Mouse (Mus musculus) limb, embryonic 11.5 days (tissue): Measurements from ENCODE around the gene Duoxa1. TPM values are rescaled to one million over a fixed set of nuclear protein-coding genes. Genes with fewer than 3 reads are reported as not detected.

Experiments used
- ATAC-seq: fragments of 200-750 bp; cut with Nextera tagmentation; 2 replicates; pipeline ENCODE4 v1.8.0; 2017; ENCODE audit warnings: low read depth; ENCODE audit not compliant: insufficient number of reproducible peaks, low FRiP score, low TSS enrichment
- DNase-seq: peaks from one replicate; pipeline ENCODE4 v3.0.0-alpha.2; 2015; ENCODE audit warnings: low spot score
- H3K27ac ChIP-seq: fragments of 300-500 bp; sonication (generic); replicated peaks from 2 replicates; pipeline ENCODE4 v1.5.1; 2014; ENCODE audit warnings: low read depth, mild to moderate bottlenecking, low read length
- H3K27me3 ChIP-seq: fragments of 300-500 bp; sonication (generic); 2 replicates; pipeline ENCODE4 v1.6.1; 2014; ENCODE audit warnings: mild to moderate bottlenecking, low read length, mixed read lengths; ENCODE audit not compliant: control insufficient read depth, insufficient read depth
- H3K36me3 ChIP-seq: fragments of 300-500 bp; sonication (generic); 2 replicates; pipeline ENCODE4 v1.6.1; 2014; ENCODE audit warnings: mild to moderate bottlenecking, low read length, moderate library complexity, mixed read lengths; ENCODE audit not compliant: control insufficient read depth, insufficient read depth
- H3K4me1 ChIP-seq: fragments of 300-500 bp; sonication (generic); 2 replicates; pipeline ENCODE4 v1.6.1; 2014; ENCODE audit warnings: low read length, mixed read lengths; ENCODE audit not compliant: control insufficient read depth, insufficient read depth
- H3K4me2 ChIP-seq: fragments of 300-500 bp; sonication (generic); 2 replicates; pipeline ENCODE4 v1.6.1; 2014; ENCODE audit warnings: low read depth, mild to moderate bottlenecking, moderate library complexity; ENCODE audit not compliant: severe bottlenecking
- H3K4me3 ChIP-seq: fragments of 300-500 bp; sonication (generic); 2 replicates; pipeline ENCODE4 v1.5.1; 2014; ENCODE audit warnings: low read depth, low read length
- H3K9ac ChIP-seq: fragments of 300-500 bp; sonication (generic); 2 replicates; pipeline ENCODE4 v1.6.1; 2014; ENCODE audit warnings: mild to moderate bottlenecking, low read length
- H3K9me3 ChIP-seq: fragments of 300-500 bp; sonication (generic); 2 replicates; pipeline ENCODE4 v1.6.1; 2016; ENCODE audit warnings: low read length; ENCODE audit not compliant: control insufficient read depth
- WGBS: fragments of 180-500 bp; shearing (Covaris S2); extraction: QIAGEN DNeasy Blood & Tissue Kit; methylation state at CpG from one replicate; pipeline ENCODE4 v1.1.7; 2014; 5-methylcytosine and 5-hydroxymethylcytosine counted together
- polyA plus RNA-seq: library from polyadenylated mRNA; unstranded; fragments of >200 nt; fragmentation: Nextera tagmentation; extraction: Ambion mirVana; gene quantifications from 2 replicates; pipeline ENCODE4 v1.2.1, GENCODE M21; 2014

Gene Duoxa1
- polyA plus RNA-seq, 1 experiment from 2014 or later: 0.72 TPM

GRCm38 (mm10) chr2:122297271-122298095, 16.0 kb downstream of the Duoxa1 start:
- Histone ChIP-seq H3K27me3 (peaks cover 80% of the 10 kb centered on the region), H3K4me3 (peak overlapping the region; percentile 5; the same call in 1 of the 2 replicates), H3K9me3 (no peaks in the 10 kb centered on the region), H3K9ac (no peak overlapping the region), H3K4me2 (no peak overlapping the region), H3K4me1 (peaks cover 8% of the 10 kb centered on the region; the same call in 1 of the 2 replicates), H3K36me3 (no peaks in the 10 kb centered on the region), H3K27ac (no peak overlapping the region)
- under 1% methylated on average over 35 of the region's 35 CpGs for WGBS
- DNase-seq (peak; percentile 47), ATAC-seq (no peak)

DNA sequence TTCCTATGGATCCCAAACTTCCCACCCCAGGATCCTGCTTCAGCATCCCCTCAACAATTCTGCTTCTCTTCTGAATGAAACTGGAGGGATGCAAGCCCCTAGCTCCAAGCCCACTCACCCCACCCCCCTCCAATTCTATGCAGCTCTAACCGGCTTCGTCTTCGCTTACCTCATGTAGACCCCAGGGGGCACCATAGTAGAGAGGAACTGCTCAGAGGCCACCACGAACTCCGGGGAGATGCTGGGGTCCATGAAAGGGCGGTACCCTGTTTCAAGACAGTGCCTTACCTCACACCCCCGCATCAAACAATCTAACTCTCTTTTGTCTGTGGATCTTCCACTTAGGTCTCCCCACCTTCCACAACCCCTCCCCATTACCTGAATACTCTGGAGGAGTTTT, 18.6 kb downstream of the Duoxa1 start:
- H3K27me3 ChIP-seq: peaks cover 54% of the 10 kb centered on the region
- ATAC-seq (no peak), DNase-seq (no peak)
- WGBS: 2% methylated on average over 7 of the region's 7 CpGs
- H3K4me3 ChIP-seq: no peak overlapping the region
- no peak overlapping the region for H3K27ac ChIP-seq
- H3K9me3 ChIP-seq: no peaks in the 10 kb centered on the region
- H3K4me1 ChIP-seq: peaks cover 4% of the 10 kb centered on the region; the same call in 1 of the 2 replicates
- H3K9ac ChIP-seq: no peak overlapping the region
- H3K4me2 ChIP-seq: no peak overlapping the region
- no peaks in the 10 kb centered on the region for H3K36me3 ChIP-seq

- no peak for ATAC-seq
- no peaks in the 10 kb centered on the region for H3K9me3 ChIP-seq
- no peaks in the 10 kb centered on the region for H3K4me1 ChIP-seq
- H3K4me2 ChIP-seq: no peak overlapping the region
- H3K36me3 ChIP-seq: no peaks in the 10 kb centered on the region
- WGBS: 78% methylated on average over 7 of the region's 7 CpGs
- DNase-seq: no peak
- H3K27ac ChIP-seq: no peak overlapping the region
- H3K27me3 ChIP-seq: no peaks in the 10 kb centered on the region
- no peak overlapping the region for H3K4me3 ChIP-seq
- H3K9ac ChIP-seq: no peak overlapping the region
Measured at GRCm38 (mm10) chr2:122286137-122286536, 27.4 kb downstream of the Duoxa1 start.

GRCm38 (mm10) chr2:122284091-122284490, 29.4 kb downstream of the Duoxa1 start:
- Histone ChIP-seq H3K4me2 (no peak overlapping the region), H3K27me3 (no peaks in the 10 kb centered on the region), H3K9ac (no peak overlapping the region), H3K36me3 (no peaks in the 10 kb centered on the region), H3K4me1 (no peaks in the 10 kb centered on the region), H3K9me3 (no peaks in the 10 kb centered on the region), H3K27ac (no peak overlapping the region), H3K4me3 (no peak overlapping the region)
- no peak for ATAC-seq
- 85% methylated on average over 9 of the region's 9 CpGs for WGBS
- DNase-seq: no peak

DNA sequence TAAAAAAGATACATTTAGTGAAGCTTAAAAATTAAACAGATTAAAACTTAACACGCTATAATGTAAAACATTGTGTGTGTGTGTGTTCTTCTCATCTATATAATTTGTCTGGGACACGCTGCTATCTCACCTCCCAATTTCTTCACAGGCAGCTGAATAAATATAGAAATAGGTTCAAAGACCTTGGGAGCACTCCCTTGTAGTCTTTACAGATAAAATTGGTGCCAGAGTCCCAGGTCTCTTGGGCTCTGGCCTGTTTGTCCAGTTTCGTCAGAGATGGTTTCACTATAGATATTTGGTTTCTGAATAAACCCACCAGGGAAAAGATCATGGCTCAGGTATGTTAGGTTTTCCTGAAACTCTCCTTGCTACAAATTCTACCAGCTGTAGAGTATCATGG, 34.8 kb downstream of the Duoxa1 start:
- no peak overlapping the region for H3K4me2 ChIP-seq
- 93% methylated on average over 3 of the region's 3 CpGs for WGBS
- H3K27ac ChIP-seq: no peak overlapping the region
- H3K4me3 ChIP-seq: no peak overlapping the region
- no peaks in the 10 kb centered on the region for H3K9me3 ChIP-seq
- H3K27me3 ChIP-seq: no peaks in the 10 kb centered on the region
- no peaks in the 10 kb centered on the region for H3K4me1 ChIP-seq
- ATAC-seq (no peak), DNase-seq (no peak)
- H3K36me3 ChIP-seq: no peaks in the 10 kb centered on the region
- H3K9ac ChIP-seq: no peak overlapping the region

GRCm38 (mm10) chr2:122266407-122267193, 46.9 kb downstream of the Duoxa1 start:
- Histone ChIP-seq H3K36me3 (peaks cover 2% of the 10 kb centered on the region; the same call in 1 of the 2 replicates), H3K27me3 (no peaks in the 10 kb centered on the region), H3K4me3 (no peak overlapping the region), H3K9ac (no peak overlapping the region), H3K9me3 (no peaks in the 10 kb centered on the region), H3K4me1 (0 out of 2 replicates have a peak, but pooled peaks cover 2% of the 10 kb centered on the region), H3K27ac (no peak overlapping the region), H3K4me2 (no peak overlapping the region)
- no peak for DNase-seq
- no peak for ATAC-seq
- WGBS: 91% methylated on average over 7 of the region's 7 CpGs

DNA sequence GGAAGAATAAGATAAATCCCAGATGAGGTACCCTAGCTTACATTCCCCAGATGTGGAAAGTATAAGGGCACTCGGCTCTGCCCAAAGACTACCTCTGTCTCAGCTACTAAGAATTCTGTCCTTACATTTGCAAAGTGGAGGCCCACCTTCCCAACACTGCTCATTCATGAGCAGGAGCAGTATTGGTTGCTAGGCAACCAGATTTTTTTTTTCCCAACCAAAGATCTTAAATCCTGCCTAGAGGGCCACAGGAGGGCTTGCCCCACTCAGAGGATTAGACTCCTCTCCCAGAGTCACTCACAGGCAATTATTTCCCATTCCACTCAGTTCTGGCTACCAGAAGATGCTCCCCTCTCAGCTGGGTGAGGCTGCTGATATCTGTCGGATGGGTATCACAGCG, 48.8 kb downstream of the Duoxa1 start:
- ATAC-seq (no peak), DNase-seq (no peak)
- no peak overlapping the region for H3K9ac ChIP-seq
- H3K4me3 ChIP-seq: no peak overlapping the region
- no peak overlapping the region for H3K4me2 ChIP-seq
- H3K27me3 ChIP-seq: no peaks in the 10 kb centered on the region
- H3K4me1 ChIP-seq: 0 out of 2 replicates have a peak, but pooled peaks cover 2% of the 10 kb centered on the region
- WGBS: 81% methylated on average over 3 of the region's 3 CpGs
- H3K27ac ChIP-seq: no peak overlapping the region
- peaks cover 4% of the 10 kb centered on the region; the same call in 1 of the 2 replicates for H3K36me3 ChIP-seq
- no peaks in the 10 kb centered on the region for H3K9me3 ChIP-seq

DNA sequence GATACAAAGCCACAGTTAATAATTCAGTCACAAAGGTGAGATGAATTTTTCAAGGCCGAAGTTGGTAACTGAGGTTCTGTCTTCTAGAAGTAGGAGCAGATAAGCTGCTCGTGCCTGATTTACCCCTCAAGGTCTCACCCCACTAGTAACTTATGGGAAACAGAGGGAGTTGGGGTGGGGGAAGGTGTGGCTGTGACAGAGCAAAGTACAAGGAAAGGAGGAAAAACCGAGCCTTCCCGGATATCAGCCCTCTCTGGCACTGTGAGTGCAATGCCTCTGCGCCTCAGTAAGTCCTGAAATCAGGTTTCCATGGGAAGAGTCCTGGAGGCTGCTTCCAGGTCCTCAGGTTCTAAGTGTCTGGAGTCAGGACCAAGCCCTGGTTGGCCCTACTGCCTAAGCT, 52.8 kb downstream of the Duoxa1 start:
- peaks cover 4% of the 10 kb centered on the region; the same call in 1 of the 2 replicates for H3K36me3 ChIP-seq
- no peak overlapping the region for H3K27ac ChIP-seq
- 0 out of 2 replicates have a peak, but pooled peaks cover 2% of the 10 kb centered on the region for H3K4me1 ChIP-seq
- H3K4me3 ChIP-seq: no peak overlapping the region
- no peak overlapping the region for H3K4me2 ChIP-seq
- no peaks in the 10 kb centered on the region for H3K27me3 ChIP-seq
- DNase-seq (no peak), ATAC-seq (no peak)
- no peak overlapping the region for H3K9ac ChIP-seq
- 81% methylated on average over 5 of the region's 5 CpGs for WGBS
- no peaks in the 10 kb centered on the region for H3K9me3 ChIP-seq
